Mouse (Mus musculus): ENCODE data around the gene Crybb1.

DNA sequence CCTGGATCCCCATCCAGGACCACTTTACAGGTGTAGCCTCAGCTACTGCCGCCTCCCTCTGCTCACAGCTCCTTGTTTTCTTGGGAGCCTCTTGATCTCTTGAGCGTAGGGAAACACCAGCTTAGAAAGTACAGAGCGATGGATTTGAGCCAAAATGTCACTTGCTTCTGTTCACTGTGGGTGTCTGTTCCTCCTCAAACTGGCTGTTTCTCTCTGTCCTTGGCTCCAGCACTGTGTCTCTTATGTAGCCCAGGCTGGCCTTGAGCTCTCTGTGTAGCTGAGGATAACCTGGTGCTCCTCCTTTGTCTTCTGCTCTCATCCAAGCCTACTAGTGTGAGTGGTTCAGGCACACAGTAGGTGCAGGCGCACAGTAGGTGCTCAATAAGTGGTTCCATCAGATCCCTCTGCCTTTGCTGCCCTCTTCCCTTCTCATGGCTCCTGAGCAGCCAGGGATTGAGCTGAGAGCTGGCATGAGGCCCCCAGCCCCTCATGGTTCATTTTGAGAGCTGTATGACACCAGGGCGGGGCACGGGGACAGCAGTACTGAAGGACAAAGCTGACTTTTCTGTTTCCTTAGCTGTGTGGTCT, 45.2 kb downstream of the Crybb1 start:
- TF ChIP-seq CTCF (IDR thresholded peaks at IDR 0.05; ENCODE audit: extremely low read depth, insufficient read depth, insufficient read length, insufficient replicate concordance) (no peak), POLR2A (IDR thresholded peaks at IDR 0.05; ENCODE audit: low read depth, low read length) (no peak)
